Mouse (Mus musculus): Measurements from ENCODE around the gene Mccc1.

The Mccc1 gene

GRCm38 (mm10) chr3:35964928-35965327, 35.5 kb downstream of the Mccc1 start:
- DNase-seq (ENCODE audit: low spot score in 2 of 2) = no peak

GRCm38 (mm10) chr3:35963921-35964320, 36.6 kb downstream of the Mccc1 start:
- DNase-seq (ENCODE audit: low spot score in 2 of 2) = no peak

- no peak for DNase-seq (ENCODE audit: low spot score in 2 of 2)
Measured at GRCm38 (mm10) chr3:35963401-35963800, 37.1 kb downstream of the Mccc1 start.

GRCm38 (mm10) chr3:35962967-35963366, 37.5 kb downstream of the Mccc1 start:
- no peak for DNase-seq (ENCODE audit: low spot score in 2 of 2)

GRCm38 (mm10) chr3:35957230-35957629, 43.2 kb downstream of the Mccc1 start:
- no peak for DNase-seq (ENCODE audit: low spot score in 2 of 2)

GRCm38 (mm10) chr3:35954901-35955575, 45.4 kb downstream of the Mccc1 start:
- DNase-seq (ENCODE audit: low spot score in 2 of 2) = no peak

GRCm38 (mm10) chr3:35953816-35954215, 46.7 kb downstream of the Mccc1 start:
- no peak for DNase-seq (ENCODE audit: low spot score in 2 of 2)

- DNase-seq (ENCODE audit: low spot score in 2 of 2) = no peak
Measured at GRCm38 (mm10) chr3:35953184-35953583, 47.3 kb downstream of the Mccc1 start.

- DNase-seq (ENCODE audit: low spot score in 2 of 2) = no peak
Measured at GRCm38 (mm10) chr3:35948197-35948596, 52.3 kb downstream of the Mccc1 start.

GRCm38 (mm10) chr3:35940520-35941135, 59.9 kb downstream of the Mccc1 start:
- no peak for DNase-seq (ENCODE audit: low spot score in 2 of 2)

- no peak for DNase-seq (ENCODE audit: low spot score in 2 of 2)
Measured at GRCm38 (mm10) chr3:35940047-35940446, 60.4 kb downstream of the Mccc1 start.

GRCm38 (mm10) chr3:35937345-35937744, 63.1 kb downstream of the Mccc1 start, which contains the start of gene Dcun1d1:
Dcun1d1 (minus strand) TSS chr3:35937445.
- DNase-seq (ENCODE audit: low spot score in 2 of 2) = no peak

GRCm38 (mm10) chr3:35933405-35933777, 67.1 kb downstream of the Mccc1 start:
- DNase-seq (ENCODE audit: low spot score in 2 of 2) = no peak

- peak; percentile 51 to 59 for DNase-seq (ENCODE audit: low spot score in 2 of 2)
Measured at GRCm38 (mm10) chr3:35932735-35933404, 67.6 kb downstream of the Mccc1 start.

GRCm38 (mm10) chr3:35931896-35932727, 68.4 kb downstream of the Mccc1 start:
- DNase-seq (ENCODE audit: low spot score in 2 of 2) = peak; percentile 17 to 18

- no peak for DNase-seq (ENCODE audit: low spot score in 2 of 2)
Measured at GRCm38 (mm10) chr3:35931359-35931758, 69.1 kb downstream of the Mccc1 start.

GRCm38 (mm10) chr3:35929831-35930230, 70.6 kb downstream of the Mccc1 start:
- DNase-seq (ENCODE audit: low spot score in 2 of 2) = no peak

GRCm38 (mm10) chr3:35929406-35929805, 71.1 kb downstream of the Mccc1 start:
- DNase-seq (ENCODE audit: low spot score in 2 of 2) = no peak

- DNase-seq (ENCODE audit: low spot score in 2 of 2) = no peak
Measured at GRCm38 (mm10) chr3:35925852-35926251, 74.6 kb downstream of the Mccc1 start.

GRCm38 (mm10) chr3:35924007-35924406, 76.5 kb downstream of the Mccc1 start:
- no peak for DNase-seq (ENCODE audit: low spot score in 2 of 2)

GRCm38 (mm10) chr3:35923495-35923894, 77.0 kb downstream of the Mccc1 start:
- DNase-seq (ENCODE audit: low spot score in 2 of 2) = no peak

- no peak for DNase-seq (ENCODE audit: low spot score in 2 of 2)
Measured at GRCm38 (mm10) chr3:35922522-35922921, 78.0 kb downstream of the Mccc1 start.

Measured in frontal cortex, postnatal 25 days (tissue).